Mouse (Mus musculus) forebrain, embryonic 14.5 days (tissue): ENCODE data around the gene Maip1. TPM values are rescaled to one million over a fixed set of nuclear protein-coding genes. Genes with fewer than 3 reads are reported as not detected.

Experiments
- ATAC-seq: fragments of 200-750 bp; cut with Nextera tagmentation; 2 replicates; pipeline ENCODE4 v1.8.0; 2017; ENCODE audit warnings: mild to moderate bottlenecking, moderate library complexity
- DNase-seq: peaks from one replicate; pipeline ENCODE4 v3.0.0-alpha.2; 2015; ENCODE audit warnings: low spot score
- H3K27ac ChIP-seq: fragments of 300-500 bp; sonication (generic); 2 replicates; pipeline ENCODE4 v1.5.1; 2014; ENCODE audit warnings: low read depth, mild to moderate bottlenecking, control low read depth, low read length, moderate library complexity
- H3K27me3 ChIP-seq: fragments of 300-500 bp; sonication (generic); replicated peaks from 2 replicates; pipeline ENCODE4 v1.6.1; 2014; ENCODE audit warnings: low read length, control low read depth, mixed read lengths; ENCODE audit not compliant: control insufficient read depth, insufficient read depth
- H3K36me3 ChIP-seq: fragments of 300-500 bp; sonication (generic); 2 replicates; pipeline ENCODE4 v1.6.1; 2014; ENCODE audit warnings: low read length, control low read depth; ENCODE audit not compliant: control insufficient read depth, insufficient read depth
- H3K4me1 ChIP-seq: fragments of 300-500 bp; sonication (generic); 2 replicates; pipeline ENCODE4 v1.6.1; 2014; ENCODE audit warnings: antibody characterized with exemption, low read length, control low read depth; ENCODE audit not compliant: control insufficient read depth, insufficient read depth
- H3K4me2 ChIP-seq: fragments of 300-500 bp; sonication (generic); 2 replicates; pipeline ENCODE4 v1.6.1; 2014; ENCODE audit warnings: mild to moderate bottlenecking, control low read depth, low read length
- H3K4me3 ChIP-seq: fragments of 300-500 bp; sonication (generic); 2 replicates; pipeline ENCODE4 v1.5.1; 2014; ENCODE audit warnings: low read depth, low read length, control low read depth
- H3K9ac ChIP-seq: fragments of 300-500 bp; sonication (generic); 2 replicates; pipeline ENCODE4 v1.6.1; 2014; ENCODE audit warnings: mild to moderate bottlenecking, low read length, control low read depth, moderate library complexity
- H3K9me3 ChIP-seq: fragments of 300-500 bp; sonication (generic); replicated peaks from 2 replicates; pipeline ENCODE4 v1.6.1; 2016; ENCODE audit warnings: low read length, control low read depth, mixed read lengths; ENCODE audit not compliant: control insufficient read depth
- WGBS: fragments of 180-500 bp; shearing (Covaris S2); extraction: QIAGEN DNeasy Blood & Tissue Kit; methylation state at CpG from one replicate; pipeline ENCODE4 v1.1.7; 2014; 5-methylcytosine and 5-hydroxymethylcytosine counted together
- polyA plus RNA-seq: library from polyadenylated mRNA; unstranded; fragments of >200 nt; fragmentation: Nextera tagmentation; extraction: Ambion mirVana; gene quantifications from 2 replicates; pipeline ENCODE4 v1.2.1, GENCODE M21; 2014

Maip1 gene
- polyA plus RNA-seq, 1 experiment from 2014 or later, result 14.9 TPM

DNA sequence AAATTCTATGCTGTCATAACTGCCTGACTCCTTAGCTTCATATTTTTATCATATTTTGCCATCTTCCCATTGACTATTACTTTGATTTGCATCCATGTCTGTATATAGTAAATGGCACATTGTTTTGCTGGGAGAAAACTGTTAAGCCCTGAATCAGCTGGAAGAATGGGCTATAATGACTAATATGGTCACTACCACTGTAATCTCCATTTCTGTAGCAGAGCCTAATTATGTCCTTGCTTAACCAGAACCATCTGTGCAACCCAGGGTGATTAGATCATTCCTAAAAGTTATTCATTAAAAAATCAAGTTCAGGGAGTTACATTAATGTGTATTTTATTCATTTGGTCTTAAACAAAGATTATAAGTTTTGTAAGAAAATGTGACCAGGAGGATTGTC, 19.6 kb upstream of the Maip1 start:
- no peak for ATAC-seq
- DNase-seq, result peak; percentile 21
- Histone ChIP-seq H3K4me2 (no peak overlapping the region), H3K4me3 (no peak overlapping the region), H3K27ac (no peak overlapping the region), H3K9ac (no peak overlapping the region), H3K4me1 (peaks cover 9% of the 10 kb centered on the region), H3K27me3 (no peaks in the 10 kb centered on the region), H3K36me3 (peaks cover 10% of the 10 kb centered on the region; the same call in 1 of the 2 replicates), H3K9me3 (no peaks in the 10 kb centered on the region)

DNA sequence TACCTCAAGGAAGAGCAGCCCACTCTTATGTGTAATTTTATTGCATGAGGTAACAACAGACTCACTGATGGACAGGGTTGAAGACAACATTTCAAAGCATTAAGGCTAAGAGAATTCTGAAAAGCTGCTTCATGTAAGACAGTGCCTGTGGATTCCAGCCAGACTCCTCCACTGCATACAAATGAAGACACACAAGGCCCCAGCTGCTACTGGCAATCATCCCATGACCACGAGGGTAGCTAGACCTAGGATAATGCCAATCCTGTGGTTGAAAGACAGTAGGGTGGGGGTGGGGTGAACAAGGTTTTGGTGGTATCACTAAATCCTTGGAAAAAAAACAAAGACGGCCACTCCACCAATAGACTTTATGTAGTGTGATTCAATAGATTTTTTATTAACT, 18.3 kb upstream of the Maip1 start:
- Histone ChIP-seq H3K4me2 (no peak overlapping the region), H3K9ac (no peak overlapping the region), H3K9me3 (no peaks in the 10 kb centered on the region), H3K4me3 (no peak overlapping the region), H3K4me1 (peaks cover 9% of the 10 kb centered on the region), H3K36me3 (peaks cover 14% of the 10 kb centered on the region; the same call in 1 of the 2 replicates), H3K27ac (no peak overlapping the region; the same call in 1 of the 2 replicates), H3K27me3 (no peaks in the 10 kb centered on the region)
- 20% methylated on average over 2 of the region's 2 CpGs for WGBS
- ATAC-seq (peak; percentile 96), DNase-seq (peak; percentile 95)

DNA sequence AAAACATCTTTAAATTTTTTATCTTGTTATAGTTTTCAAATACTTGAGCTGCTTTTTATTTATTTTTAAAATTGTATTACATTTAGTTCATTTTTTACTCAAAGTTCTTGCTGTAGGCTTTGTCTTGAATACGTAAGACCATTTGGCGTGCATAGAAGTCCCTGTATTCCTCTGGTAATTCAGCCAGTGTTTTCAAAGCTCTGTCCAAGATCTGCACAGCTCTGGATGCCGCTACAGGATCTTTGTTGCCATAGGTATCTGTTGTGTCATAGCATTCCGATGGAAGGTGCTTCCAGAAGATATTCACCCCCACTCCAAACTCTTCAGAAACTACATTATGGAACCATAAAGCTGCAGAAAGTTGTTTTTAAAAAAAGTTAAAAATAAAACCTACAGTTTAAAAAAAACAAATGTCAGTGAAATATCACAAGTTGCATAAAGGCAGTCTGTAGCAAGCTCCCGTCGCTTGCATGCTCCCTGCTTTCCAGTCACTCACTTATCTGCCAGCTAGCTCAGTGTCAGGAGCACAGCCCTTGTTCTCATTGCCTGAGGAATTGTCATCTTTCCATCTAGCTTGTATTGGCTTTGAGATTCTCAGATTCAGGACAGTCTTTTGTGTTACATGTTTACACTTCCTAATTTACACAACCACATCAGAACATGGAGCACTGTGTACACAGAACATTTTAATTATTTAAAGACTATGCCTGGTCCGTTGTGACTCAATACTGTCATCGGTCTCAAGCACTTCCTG, 17.5 kb upstream of the Maip1 start:
- H3K36me3 ChIP-seq, result peaks cover 17% of the 10 kb centered on the region; the same call in 1 of the 2 replicates
- ATAC-seq (peak; percentile 70; the same call in 1 of the 2 replicates), DNase-seq (peak; percentile 15)
- peaks cover 9% of the 10 kb centered on the region for H3K4me1 ChIP-seq
- H3K9ac ChIP-seq, result no peak overlapping the region
- no peak overlapping the region for H3K4me3 ChIP-seq
- H3K4me2 ChIP-seq, result no peak overlapping the region
- 76% methylated on average over 8 of the region's 8 CpGs for WGBS
- H3K9me3 ChIP-seq, result no peaks in the 10 kb centered on the region
- no peaks in the 10 kb centered on the region for H3K27me3 ChIP-seq
- peak overlapping the region; percentile 31 for H3K27ac ChIP-seq

GRCm38 (mm10) chr1:57390993-57391790, 14.9 kb upstream of the Maip1 start:
- H3K27me3 ChIP-seq, result no peaks in the 10 kb centered on the region
- H3K9ac ChIP-seq, result no peak overlapping the region
- H3K4me2 ChIP-seq, result no peak overlapping the region
- H3K27ac ChIP-seq, result no peak overlapping the region
- no peak overlapping the region for H3K4me3 ChIP-seq
- no peak for DNase-seq
- ATAC-seq, result no peak
- peaks cover 9% of the 10 kb centered on the region for H3K4me1 ChIP-seq
- WGBS, result 90% methylated on average over 4 of the region's 4 CpGs
- no peaks in the 10 kb centered on the region for H3K9me3 ChIP-seq
- H3K36me3 ChIP-seq, result peaks cover 29% of the 10 kb centered on the region

DNA sequence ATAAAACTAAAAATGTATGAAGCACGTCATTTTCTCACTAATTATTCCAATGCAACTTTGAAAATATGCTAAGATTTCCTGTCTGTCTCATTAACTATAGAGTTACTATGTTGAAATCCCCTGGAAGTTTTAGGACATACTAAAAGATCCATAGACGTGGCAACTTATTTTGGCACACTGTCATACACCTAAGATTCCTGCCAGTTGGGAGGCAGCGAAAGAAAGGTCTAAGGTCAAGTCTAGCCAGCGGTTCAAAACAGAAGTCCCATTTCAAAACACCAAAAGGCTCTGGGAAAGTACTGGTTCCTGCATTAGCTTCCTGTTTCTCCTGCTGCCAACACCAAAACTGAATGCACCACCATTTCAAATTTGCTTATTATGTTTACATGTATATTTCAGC, 13.7 kb upstream of the Maip1 start:
- Histone ChIP-seq H3K9ac (no peak overlapping the region), H3K27me3 (no peaks in the 10 kb centered on the region), H3K4me1 (peaks cover 7% of the 10 kb centered on the region), H3K27ac (no peak overlapping the region), H3K4me3 (no peak overlapping the region), H3K9me3 (no peaks in the 10 kb centered on the region), H3K4me2 (no peak overlapping the region), H3K36me3 (peaks cover 38% of the 10 kb centered on the region)
- DNase-seq, result no peak
- ATAC-seq, result no peak
- 88% methylated on average over 4 of the region's 4 CpGs for WGBS

GRCm38 (mm10) chr1:57394051-57394450, 12.1 kb upstream of the Maip1 start:
- Histone ChIP-seq H3K4me2 (no peak overlapping the region), H3K27me3 (no peaks in the 10 kb centered on the region), H3K36me3 (peaks cover 36% of the 10 kb centered on the region), H3K9me3 (no peaks in the 10 kb centered on the region), H3K27ac (no peak overlapping the region), H3K4me3 (no peak overlapping the region), H3K4me1 (0 out of 2 replicates have a peak, but pooled peaks cover under 1% of the 10 kb centered on the region), H3K9ac (no peak overlapping the region)
- WGBS, result 63% methylated on average over 3 of the region's 3 CpGs
- ATAC-seq, result peak; percentile 40; the same call in 1 of the 2 replicates
- DNase-seq, result peak; percentile 73

DNA sequence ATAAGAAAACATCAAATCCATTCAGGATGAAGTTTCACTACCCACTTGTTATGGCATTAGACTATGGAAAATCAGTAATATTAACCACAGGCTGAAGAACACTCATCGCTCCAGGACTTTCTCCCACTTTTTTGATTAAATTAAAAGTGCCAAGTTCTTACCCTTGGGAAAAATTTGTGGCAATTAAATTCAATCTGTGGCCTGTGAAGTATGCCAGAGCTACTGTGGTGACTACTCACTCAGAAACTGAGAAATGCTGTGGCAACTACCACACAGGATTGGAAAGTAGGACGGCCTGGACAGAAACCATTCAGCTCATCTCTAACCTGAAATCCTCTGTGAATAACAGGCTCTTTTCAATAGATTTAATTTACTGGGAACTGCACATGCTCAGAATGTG, 5.8 kb upstream of the Maip1 start:
- Histone ChIP-seq H3K4me1 (no peaks in the 10 kb centered on the region), H3K27ac (no peak overlapping the region), H3K36me3 (peaks cover 28% of the 10 kb centered on the region), H3K9me3 (no peaks in the 10 kb centered on the region), H3K27me3 (no peaks in the 10 kb centered on the region), H3K9ac (no peak overlapping the region), H3K4me2 (no peak overlapping the region), H3K4me3 (no peak overlapping the region)
- no peak for DNase-seq
- no peak for ATAC-seq
- 92% methylated on average over 2 of the region's 2 CpGs for WGBS

DNA sequence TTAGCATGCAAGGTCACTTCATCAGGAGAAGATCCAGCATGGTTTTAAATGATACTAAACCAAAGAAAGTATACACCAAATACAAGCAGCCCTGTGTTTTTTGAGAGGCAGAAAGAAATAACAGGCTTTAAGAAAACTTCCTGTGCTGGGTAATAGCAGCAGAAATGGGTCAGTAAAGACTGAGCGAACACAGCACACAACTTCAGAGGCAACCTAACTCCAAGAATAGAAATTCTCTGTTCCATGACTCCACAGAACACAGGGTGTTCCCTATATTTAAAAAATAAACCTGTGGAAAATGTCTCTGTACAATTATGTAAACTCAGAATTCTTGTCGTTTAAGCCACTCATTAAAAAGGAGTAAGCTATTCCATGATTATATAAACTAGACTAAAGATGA, 5.3 kb upstream of the Maip1 start:
- Histone ChIP-seq H3K4me3 (no peak overlapping the region), H3K9ac (no peak overlapping the region), H3K27ac (no peak overlapping the region), H3K4me2 (no peak overlapping the region), H3K36me3 (peaks cover 25% of the 10 kb centered on the region), H3K9me3 (no peaks in the 10 kb centered on the region), H3K4me1 (no peaks in the 10 kb centered on the region), H3K27me3 (no peaks in the 10 kb centered on the region)
- 86% methylated on average over 2 of the region's 2 CpGs for WGBS
- DNase-seq (no peak), ATAC-seq (no peak)

- H3K4me1 ChIP-seq, result no peaks in the 10 kb centered on the region
- H3K27ac ChIP-seq, result no peak overlapping the region
- H3K27me3 ChIP-seq, result no peaks in the 10 kb centered on the region
- no peak overlapping the region for H3K4me3 ChIP-seq
- ATAC-seq (no peak), DNase-seq (no peak)
- H3K9me3 ChIP-seq, result no peaks in the 10 kb centered on the region
- WGBS, result 82% methylated on average over 5 of the region's 5 CpGs
- H3K36me3 ChIP-seq, result peaks cover 18% of the 10 kb centered on the region; the same call in 1 of the 2 replicates
- no peak overlapping the region for H3K9ac ChIP-seq
- no peak overlapping the region for H3K4me2 ChIP-seq
These were observed 4.0 kb upstream of the Maip1 start for GRCm38 (mm10) chr1:57402116-57402515.
